Mouse (Mus musculus): ENCODE measurements around the gene Olfr554. TPM values are rescaled to one million over a fixed set of nuclear protein-coding genes. Genes with fewer than 3 reads are reported as not detected.

Gene Olfr554
- not detected for total RNA-seq (2023)

GRCm38 (mm10) chr7:102638132-102638531 is at the start of gene Olfr554:
TSS of gene Olfr554 (plus strand) at chr7:102638432.

GRCm38 (mm10) chr7:102591786-102592185 is 46.4 kb upstream of the Olfr554 start, which contains the start of gene Olfr551:
TSS of gene Olfr551 (minus strand) at chr7:102591886.

GRCm38 (mm10) chr7:102597378-102598031 is 40.7 kb upstream of the Olfr554 start, which contains the start of gene Olfr552:
TSS of gene Olfr552 (plus strand) at chr7:102597770.

GRCm38 (mm10) chr7:102618118-102618517 is 20.1 kb upstream of the Olfr554 start, which contains the start of gene Olfr553:
TSS of gene Olfr553 (minus strand) at chr7:102618218.

GRCm38 (mm10) chr7:102658523-102658922 is 20.3 kb downstream of the Olfr554 start, which contains the start of gene Olfr555:
TSS of gene Olfr555 (plus strand) at chr7:102658823.

GRCm38 (mm10) chr7:102664599-102664998 is 26.4 kb downstream of the Olfr554 start, which contains the start of gene Olfr556:
TSS of gene Olfr556 (plus strand) at chr7:102664899.

GRCm38 (mm10) chr7:102686944-102687501 is 48.8 kb downstream of the Olfr554 start, which contains the start of gene Trim68:
TSS of gene Trim68 (minus strand) at chr7:102687327.

Other genes starting within 250 kb of the Olfr554 start
- gene Rrm1, start 196.7 kb upstream of the Olfr554 start, total RNA-seq (2023) = 40.0 TPM
- gene Olfr543, start 156.8 kb upstream of the Olfr554 start, total RNA-seq (2023) = not detected
- gene Olfr544, start 150.1 kb upstream of the Olfr554 start, total RNA-seq (2023) = not detected
- not detected for gene Olfr545, start 138.9 kb upstream of the Olfr554 start, total RNA-seq (2023)
- not detected for gene Olfr547, start 103.7 kb upstream of the Olfr554 start, total RNA-seq (2023)
- not detected for gene Olfr548-ps1, start 97.5 kb upstream of the Olfr554 start, total RNA-seq (2023)
- not detected for gene Olfr549, start 88.6 kb upstream of the Olfr554 start, total RNA-seq (2023)
- 43.5 TPM for gene Trim21, start 72.9 kb upstream of the Olfr554 start, total RNA-seq (2023)
- not detected for gene Olfr550, start 67.0 kb upstream of the Olfr554 start, total RNA-seq (2023)
- not detected for gene Olfr551, start 46.5 kb upstream of the Olfr554 start, total RNA-seq (2023)
- 0.23 TPM for gene Olfr552, start 40.7 kb upstream of the Olfr554 start, total RNA-seq (2023)
- gene Olfr553, start 20.2 kb upstream of the Olfr554 start, total RNA-seq (2023) = not detected
- not detected for gene Olfr555, start 20.4 kb downstream of the Olfr554 start, total RNA-seq (2023)
- not detected for gene Olfr556, start 26.5 kb downstream of the Olfr554 start, total RNA-seq (2023)
- 11.8 TPM for gene Trim68, start 48.9 kb downstream of the Olfr554 start, total RNA-seq (2023)
- not detected for gene Olfr557, start 57.5 kb downstream of the Olfr554 start, total RNA-seq (2023)
- gene Olfr558, start 63.8 kb downstream of the Olfr554 start, total RNA-seq (2023) = not detected
- gene Olfr33, start 80.6 kb downstream of the Olfr554 start, total RNA-seq (2023) = not detected
- gene Olfr559, start 89.1 kb downstream of the Olfr554 start, total RNA-seq (2023) = not detected
- gene Olfr560, start 120.9 kb downstream of the Olfr554 start, total RNA-seq (2023) = not detected
- gene Olfr78, start 121.0 kb downstream of the Olfr554 start, total RNA-seq (2023) = not detected
- gene Olfr561, start 132.8 kb downstream of the Olfr554 start, total RNA-seq (2023) = not detected
- not detected for gene Olfr564, start 165.0 kb downstream of the Olfr554 start, total RNA-seq (2023)
- gene Olfr566, start 220.3 kb downstream of the Olfr554 start, total RNA-seq (2023) = not detected
- gene Olfr568, start 238.7 kb downstream of the Olfr554 start, total RNA-seq (2023) = not detected